ENCODE assay signal across 11 mouse cellular contexts in genomic region chr5:135843418-135843817, GRCm38 (mm10). TPM values are rescaled to one million over a fixed set of nuclear protein-coding genes. Genes with fewer than 3 reads are reported as not detected.
DNase-seq lines count a peak whose midpoint lies in the region; ATAC-seq lines count a peak whose summit lies in the region.
"Had no signal": no experiment of that assay in that cellular context is flagged by ENCODE, and none has a peak within 500 bp of the region (broad histone marks: within the 10 kb centered on the region; RNA-seq: fewer than 3 reads in every experiment).

No protein-coding gene starts in this region.

- H3K4me2 ChIP-seq in hindbrain, embryonic 11.5 days (replicated peaks; ENCODE audit: low read depth, low read length) = no peak overlapping the region
- no peak overlapping the region for H3K4me2 ChIP-seq in hindbrain, embryonic 12.5 days (replicated peaks)
- H3K4me2 ChIP-seq: forebrain, embryonic 15.5 days had no signal

- no peak for ATAC-seq in hindbrain, embryonic 11.5 days (ENCODE audit: low FRiP score)
- ATAC-seq in hindbrain, embryonic 12.5 days (ENCODE audit: low FRiP score) = no peak
- ATAC-seq in inflammation-experienced regulatory T-cells, adult 6 months = no peak
- ATAC-seq: forebrain, embryonic 15.5 days; hindbrain, postnatal 0 days had no signal

- no peak overlapping the region for H3K4me3 ChIP-seq in hindbrain, embryonic 11.5 days (ENCODE audit: low read depth, low read length)
- no peak overlapping the region for H3K4me3 ChIP-seq in hindbrain, embryonic 12.5 days
- H3K4me3 ChIP-seq: forebrain, embryonic 15.5 days had no signal

- H3K9me3 ChIP-seq in hindbrain, embryonic 11.5 days (ENCODE audit: control insufficient read depth, low read length) = no peaks in the 10 kb centered on the region
- H3K9me3 ChIP-seq in hindbrain, embryonic 12.5 days (replicated peaks) = no peaks in the 10 kb centered on the region
- H3K9me3 ChIP-seq: forebrain, embryonic 15.5 days had no signal

- H3K4me1 ChIP-seq in hindbrain, embryonic 11.5 days (replicated peaks; ENCODE audit: control insufficient read depth, insufficient read depth, low read length) = no peaks in the 10 kb centered on the region
- no peaks in the 10 kb centered on the region for H3K4me1 ChIP-seq in hindbrain, embryonic 12.5 days
- H3K4me1 ChIP-seq: forebrain, embryonic 15.5 days had no signal

- H3K27me3 ChIP-seq in hindbrain, embryonic 11.5 days (ENCODE audit: control insufficient read depth, insufficient read depth, low read length) = no peaks in the 10 kb centered on the region
- no peaks in the 10 kb centered on the region for H3K27me3 ChIP-seq in hindbrain, embryonic 12.5 days
- H3K27me3 ChIP-seq: forebrain, embryonic 15.5 days had no signal

- DNase-seq in hindbrain, embryonic 11.5 days (ENCODE audit: low spot score) = peak; percentile 64
- DNase-seq in 416B (ENCODE audit: low read depth) = peak; percentile 57
- DNase-seq in adrenal gland, adult 2 months = peak; percentile 24
- DNase-seq in large intestine, adult 2 months (ENCODE audit: low read depth, low spot score) = peak; percentile 3
- no peak for DNase-seq in layer of hippocampus, postnatal 36 days
- DNase-seq in left cerebral cortex, postnatal 14 days (ENCODE audit: low spot score in 2 of 2) = no peak

- H3K36me3 ChIP-seq in hindbrain, embryonic 11.5 days (ENCODE audit: control insufficient read depth, insufficient read depth, low read length) = no peaks in the 10 kb centered on the region
- peaks cover 12% of the 10 kb centered on the region; the same call in 1 of the 2 replicates for H3K36me3 ChIP-seq in hindbrain, embryonic 12.5 days

- no peak overlapping the region for H3K9ac ChIP-seq in hindbrain, embryonic 11.5 days (ENCODE audit: low read depth, low read length)
- no peak overlapping the region for H3K9ac ChIP-seq in hindbrain, embryonic 12.5 days
- H3K9ac ChIP-seq: forebrain, embryonic 15.5 days had no signal

- 20% methylated on average over 5 of the region's 5 CpGs for WGBS in hindbrain, embryonic 11.5 days
- WGBS in hindbrain, embryonic 12.5 days = 23% methylated on average over 5 of the region's 5 CpGs
- WGBS in large intestine, adult 2 months = 21% methylated on average over 5 of the region's 5 CpGs

- intact Hi-C loops in left cerebral cortex, postnatal 14 days (cut with DNase I) = no loop called here

- no peak overlapping the region for H3K27ac ChIP-seq in hindbrain, embryonic 11.5 days (ENCODE audit: low read depth, low read length)
- H3K27ac ChIP-seq in hindbrain, embryonic 12.5 days = no peak overlapping the region
- H3K27ac ChIP-seq: forebrain, embryonic 15.5 days; hindbrain, postnatal 0 days; macrophage had no signal

RNA-seq across cellular contexts. Expression of gene Srrm3, which starts 36.7 kb away (rescaled TPM):
- 33.2 and 39.8 TPM in 2 replicates for polyA plus RNA-seq in hindbrain, embryonic 11.5 days (2014; fragmentation: Nextera tagmentation; extraction: Ambion mirVana)
- 63.6 and 63.8 TPM in 2 replicates for polyA plus RNA-seq in hindbrain, embryonic 12.5 days (2016; fragmentation: Nextera tagmentation; extraction: Ambion mirVana)
- total RNA-seq in adrenal gland, adult 2 months (2021) = 1 to 10 TPM; 2.8 to 3.9 TPM
- polyA plus RNA-seq in adrenal gland, adult 2 months (2012; rRNA removed) = 3.0 and 3.6 TPM in 2 replicates
- 0.15 and 0.17 TPM in 2 replicates for polyA plus RNA-seq in large intestine, adult 2 months (2012; rRNA removed)
- not detected for polyA plus RNA-seq in inflammation-experienced regulatory T-cells, adult 6 months (2017; shearing (Covaris generic))
- 10 to 100 TPM; 83.5 to 86.9 TPM for total RNA-seq in layer of hippocampus, postnatal 36 days (2021)
- total RNA-seq in left cerebral cortex, postnatal 14 days (2021) = 10 to 100 TPM; 95.2 to 95.9 TPM
- polyA plus RNA-seq: macrophage had no signal

RNA-seq across cellular contexts. Expression of gene Hspb1, which starts 44.3 kb away (rescaled TPM):
- 16.6 and 26.1 TPM in 2 replicates for polyA plus RNA-seq in hindbrain, embryonic 11.5 days (2014; fragmentation: Nextera tagmentation; extraction: Ambion mirVana)
- polyA plus RNA-seq in hindbrain, embryonic 12.5 days (2016; fragmentation: Nextera tagmentation; extraction: Ambion mirVana) = 23.9 and 34.1 TPM in 2 replicates
- total RNA-seq in adrenal gland, adult 2 months (2021) = 100 to 1,000 TPM; 236 to 614 TPM
- 309 and 678 TPM in 2 replicates for polyA plus RNA-seq in adrenal gland, adult 2 months (2012; rRNA removed)
- polyA plus RNA-seq in large intestine, adult 2 months (2012; rRNA removed) = 119 and 133 TPM in 2 replicates
- polyA plus RNA-seq in inflammation-experienced regulatory T-cells, adult 6 months (2017; shearing (Covaris generic)) = under 1 TPM in 1 of 3 experiments, not detected in 2; 0.82 TPM
- 10 to 100 TPM; 19.2 to 28.1 TPM for total RNA-seq in layer of hippocampus, postnatal 36 days (2021)
- 1 to 10 TPM; 6.9 to 9.4 TPM for total RNA-seq in left cerebral cortex, postnatal 14 days (2021)

Comparison
In these comparisons a context has a peak if more than half of its experiments do, and no peak if none do; other contexts are left out.
1. DNase-seq: peak in hindbrain, embryonic 11.5 days (single experiment), 416B (single experiment), adrenal gland, adult 2 months (single experiment) and large intestine, adult 2 months (single experiment); none in layer of hippocampus, postnatal 36 days (0 of 2) and left cerebral cortex, postnatal 14 days (0 of 2).